Mouse (Mus musculus): ENCODE results near the gene Dcps.

DNA sequence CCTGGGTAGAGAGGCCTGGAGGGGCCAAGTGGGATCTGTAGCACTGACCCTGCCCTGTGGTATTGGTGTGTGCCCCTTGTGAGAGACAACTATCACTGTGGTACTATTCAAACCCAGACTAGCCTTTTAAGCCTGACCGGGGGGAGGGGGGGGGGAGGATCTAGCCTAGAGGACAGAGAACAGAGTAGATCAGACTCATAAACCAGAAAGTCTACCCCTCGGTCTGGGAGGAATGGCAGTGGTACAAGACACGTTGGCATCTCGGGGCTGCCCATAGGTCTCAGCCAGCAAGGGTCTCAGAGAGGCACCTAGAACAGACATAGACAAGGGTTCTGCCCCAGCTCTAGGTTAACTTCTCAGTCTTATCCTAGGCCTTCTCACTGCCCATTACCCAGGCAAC is 60.1 kb downstream of the Dcps start:
- TF ChIP-seq POLR2A (IDR thresholded peaks at IDR 0.05; ENCODE audit: extremely low read depth, insufficient read depth, low read length) (no peak), CTCF (IDR thresholded peaks at IDR 0.05; ENCODE audit: low read depth, low read length) (no peak)

All from liver, adult 2 months (tissue).